In the genomic region with DNA sequence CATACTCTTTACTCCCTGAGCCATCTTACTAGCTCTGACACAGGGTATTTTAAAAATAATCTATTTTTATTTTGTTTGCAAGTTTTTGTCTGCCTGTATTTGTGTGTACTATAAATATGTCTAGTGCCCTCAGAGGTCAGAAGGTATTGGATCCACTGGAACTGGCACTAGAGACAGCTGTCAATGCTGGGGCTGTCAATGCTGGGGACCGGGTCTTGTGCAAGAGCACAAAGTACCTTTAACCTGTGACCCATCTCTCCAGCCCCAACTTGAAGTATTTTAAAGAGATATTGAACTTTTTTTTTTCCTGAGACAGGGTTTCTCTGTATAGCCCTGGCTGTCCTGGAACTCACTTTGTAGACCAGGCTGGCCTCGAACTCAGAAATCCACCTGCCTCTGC, we compare ENCODE assay signal across 19 mouse cellular contexts. TPM values are rescaled to one million over a fixed set of nuclear protein-coding genes. Genes with fewer than 3 reads are reported as not detected.
"Had no signal": no experiment of that assay in that cellular context is flagged by ENCODE, and none has a peak within 500 bp of the region (broad histone marks: within the 10 kb centered on the region; RNA-seq: fewer than 3 reads in every experiment).

No protein-coding gene starts in this region.

- H3K27me3 ChIP-seq: neural tube, embryonic 13.5 days; neural tube, embryonic 15.5 days; stomach, embryonic 15.5 days had no signal

- H3K4me1 ChIP-seq: neural tube, embryonic 13.5 days; neural tube, embryonic 15.5 days; stomach, embryonic 15.5 days had no signal

- H3K36me3 ChIP-seq: neural tube, embryonic 13.5 days; neural tube, embryonic 15.5 days; stomach, embryonic 15.5 days had no signal

- DNase-seq: retina, postnatal 1 day; right cerebral cortex, adult 18-20 months; right cerebral cortex, postnatal 14 days; right cerebral cortex, postnatal 25 days; right cerebral cortex, postnatal 4 days; spleen, adult 18-20 months; thymus, adult 18-20 months; thymus, adult 2 months; thymus, postnatal 14 days; thymus, postnatal 25 days; thymus, postnatal 36 days; thymus, postnatal 4 days had no signal

- H3K27ac ChIP-seq: neural tube, embryonic 13.5 days; neural tube, embryonic 15.5 days; stomach, embryonic 15.5 days; stomach, postnatal 0 days had no signal

- H3K4me3 ChIP-seq: neural tube, embryonic 13.5 days; neural tube, embryonic 15.5 days; stomach, embryonic 15.5 days had no signal

- H3K9ac ChIP-seq: neural tube, embryonic 13.5 days; neural tube, embryonic 15.5 days; stomach, embryonic 15.5 days had no signal

- H3K4me2 ChIP-seq: neural tube, embryonic 13.5 days; neural tube, embryonic 15.5 days; stomach, embryonic 15.5 days had no signal

- H3K9me3 ChIP-seq: stomach, embryonic 15.5 days had no signal

RNA-seq across cellular contexts. Expression of a gene that starts 59.3 kb away (rescaled TPM):
- total RNA-seq: neutrophil, adult 5-6 weeks had no signal
- polyA plus RNA-seq: neural tube, embryonic 13.5 days; neural tube, embryonic 14.5 days; stomach, embryonic 14.5 days; stomach, postnatal 0 days had no signal
